Mouse (Mus musculus) bone marrow, adult 2 months (tissue): ENCODE results near the gene Cfp.

Experiments used
- CTCF ChIP-seq: fragments of 200-500 bp; IDR thresholded peaks from 2 replicates; pipeline ENCODE4 v1.5.1; 2011; ENCODE audit warnings: low read length, control low read depth; ENCODE audit not compliant: control insufficient read depth, insufficient read depth
- POLR2A ChIP-seq: fragments of 200-500 bp; IDR thresholded peaks from 2 replicates; pipeline ENCODE4 v1.6.1; 2011; ENCODE audit warnings: low read depth, mild to moderate bottlenecking, control low read depth, low read length, borderline replicate concordance; ENCODE audit not compliant: control insufficient read depth

DNA sequence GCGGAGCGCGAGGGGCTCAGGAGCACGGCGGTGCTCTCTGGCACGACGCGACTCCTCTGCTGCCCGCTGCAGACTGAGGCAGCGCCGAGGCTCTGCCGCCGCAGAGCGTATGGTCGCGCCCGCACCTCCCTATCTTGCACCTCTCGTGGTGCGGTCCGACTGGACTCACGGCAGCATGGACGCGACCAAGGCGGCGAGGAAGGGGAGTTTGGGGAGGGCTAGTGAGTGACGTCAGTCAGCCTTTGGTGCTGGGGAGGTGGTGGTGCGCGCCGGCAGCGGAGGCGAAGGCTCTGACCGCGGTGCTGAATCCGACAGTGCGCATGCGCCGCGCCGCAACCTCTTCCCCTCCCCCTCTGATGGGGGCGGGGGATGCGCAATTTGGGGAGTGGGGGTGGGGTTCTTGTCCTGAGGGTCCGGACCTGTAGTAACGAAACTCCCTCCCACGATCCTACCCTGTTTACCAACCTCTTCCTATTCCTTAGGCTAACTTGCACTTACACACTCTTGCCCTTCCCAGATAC is 10.5 kb downstream of the Cfp start, which contains the start of gene Syn1:
- TF ChIP-seq POLR2A (no peak), CTCF (no peak)
